Mouse (Mus musculus): ENCODE data around the gene Asphd1. TPM values are rescaled to one million over a fixed set of nuclear protein-coding genes. Genes with fewer than 3 reads are reported as not detected.
"Not testable (repeated sequence)": the region's sequence is repeated elsewhere in the genome, so short reads cannot be mapped to it uniquely, and the experiment has no call there.

Asphd1 gene
- total RNA-seq, 2 experiments from 2014 or later, result 47.2 to 53.0 TPM

DNA sequence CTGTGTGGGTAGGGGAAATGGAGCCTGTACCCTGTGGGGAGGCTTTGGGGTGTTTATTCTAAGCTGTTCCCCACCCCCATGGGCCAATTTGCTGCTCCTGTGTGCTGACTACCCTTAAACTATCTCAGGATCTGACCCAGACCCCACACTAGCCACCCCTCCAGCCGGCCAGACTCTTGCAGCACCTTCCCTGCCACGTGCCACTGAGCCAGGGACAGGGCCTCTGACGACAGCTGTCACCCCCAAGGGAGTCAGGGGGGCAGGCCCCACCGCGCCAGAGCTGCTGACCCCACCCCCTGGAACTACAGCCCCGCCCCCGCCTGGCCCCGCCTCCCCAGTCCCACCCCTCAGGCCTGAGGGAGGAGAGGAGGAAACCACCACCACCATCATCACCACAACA, 3.3 kb upstream of the Asphd1 start:
- DNase-seq (ENCODE audit: low spot score in 2 of 2), result no peak
- intact Hi-C loops (cut with DNase I), result loop anchor here (5.0 kb wide), 1 partner anchor 70 kb away; the partner anchor contains the start of gene Taok2

DNA sequence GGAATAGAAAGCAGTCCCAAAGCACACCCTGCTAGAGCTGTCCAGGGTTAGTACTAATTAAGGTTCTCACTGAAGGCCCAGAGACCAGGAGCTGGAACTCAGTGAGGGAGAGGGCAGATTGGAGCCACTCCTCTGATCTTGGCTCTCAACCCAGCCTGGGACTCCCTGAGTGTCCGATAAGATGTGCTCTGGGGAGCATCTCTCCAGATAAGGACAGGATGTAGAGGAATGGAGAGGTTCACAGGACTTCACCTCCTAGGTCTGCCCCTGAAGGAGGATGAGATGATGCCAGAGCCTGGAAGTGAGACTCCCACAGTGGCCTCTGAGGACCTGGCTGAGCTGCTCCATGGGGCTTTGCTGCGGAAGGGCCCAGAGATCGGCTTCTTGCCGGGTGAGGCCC, 2.4 kb upstream of the Asphd1 start:
- intact Hi-C loops (cut with DNase I), result loop anchor here (2.0 to 5.0 kb wide), 3 partner anchors 23 to 69 kb away; partner anchors contain the start of genes Cdipt, Pagr1a, Pagr1b and Taok2
- no peak for DNase-seq (ENCODE audit: low spot score in 2 of 2)

DNA sequence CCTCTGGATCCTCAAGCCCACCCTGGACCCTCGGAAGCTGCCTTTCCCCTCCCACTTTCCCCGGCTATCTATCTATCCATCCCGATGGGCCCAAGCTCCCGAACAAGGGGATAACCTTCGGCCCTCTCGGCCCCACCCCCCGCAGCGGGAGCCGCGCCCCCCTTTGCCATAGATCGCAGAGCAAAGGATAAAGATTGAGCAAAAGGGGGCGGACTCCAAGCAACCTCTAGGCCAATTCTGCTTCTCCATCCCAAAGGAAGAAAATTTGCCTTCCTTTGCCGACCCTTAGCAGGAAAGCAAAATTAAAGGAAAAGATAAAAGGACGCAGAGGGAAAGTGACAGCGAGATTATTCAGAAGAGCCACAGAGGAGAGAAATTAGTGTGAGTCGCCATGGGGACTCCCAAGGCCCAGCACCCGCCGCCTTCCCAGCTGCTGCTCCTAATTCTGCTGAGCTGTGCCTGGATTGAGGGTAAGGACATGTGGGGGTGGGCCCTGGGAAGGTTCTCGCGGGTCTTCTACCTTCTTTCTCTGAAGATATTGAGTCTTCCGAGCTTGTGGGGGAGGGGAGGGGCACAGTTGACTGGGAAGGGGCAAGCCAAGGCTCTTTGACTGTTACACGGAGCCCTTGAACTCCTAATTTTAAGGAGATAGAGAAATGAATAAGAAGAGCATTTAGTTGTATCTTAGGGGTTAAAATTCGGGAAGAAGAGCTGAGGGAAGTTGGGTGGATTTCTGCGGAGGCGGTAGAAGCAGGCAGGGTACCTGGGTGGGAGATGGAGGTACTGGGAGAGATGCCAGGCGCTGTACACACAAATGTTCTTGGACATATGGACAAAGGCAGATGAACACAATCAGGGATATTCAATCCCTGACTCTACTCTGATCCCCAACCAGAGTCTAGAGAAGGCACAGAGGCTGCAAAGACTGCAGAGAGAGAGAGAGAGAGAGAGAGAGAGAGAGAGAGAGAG, 1.5 kb upstream of the Asphd1 start:
- intact Hi-C loops (cut with DNase I), result loop anchor here (2.0 to 5.0 kb wide), 3 partner anchors 24 to 69 kb away; partner anchors contain the start of genes Cdipt, Pagr1a, Pagr1b and Taok2
- no peak for DNase-seq (ENCODE audit: low spot score in 2 of 2)

DNA sequence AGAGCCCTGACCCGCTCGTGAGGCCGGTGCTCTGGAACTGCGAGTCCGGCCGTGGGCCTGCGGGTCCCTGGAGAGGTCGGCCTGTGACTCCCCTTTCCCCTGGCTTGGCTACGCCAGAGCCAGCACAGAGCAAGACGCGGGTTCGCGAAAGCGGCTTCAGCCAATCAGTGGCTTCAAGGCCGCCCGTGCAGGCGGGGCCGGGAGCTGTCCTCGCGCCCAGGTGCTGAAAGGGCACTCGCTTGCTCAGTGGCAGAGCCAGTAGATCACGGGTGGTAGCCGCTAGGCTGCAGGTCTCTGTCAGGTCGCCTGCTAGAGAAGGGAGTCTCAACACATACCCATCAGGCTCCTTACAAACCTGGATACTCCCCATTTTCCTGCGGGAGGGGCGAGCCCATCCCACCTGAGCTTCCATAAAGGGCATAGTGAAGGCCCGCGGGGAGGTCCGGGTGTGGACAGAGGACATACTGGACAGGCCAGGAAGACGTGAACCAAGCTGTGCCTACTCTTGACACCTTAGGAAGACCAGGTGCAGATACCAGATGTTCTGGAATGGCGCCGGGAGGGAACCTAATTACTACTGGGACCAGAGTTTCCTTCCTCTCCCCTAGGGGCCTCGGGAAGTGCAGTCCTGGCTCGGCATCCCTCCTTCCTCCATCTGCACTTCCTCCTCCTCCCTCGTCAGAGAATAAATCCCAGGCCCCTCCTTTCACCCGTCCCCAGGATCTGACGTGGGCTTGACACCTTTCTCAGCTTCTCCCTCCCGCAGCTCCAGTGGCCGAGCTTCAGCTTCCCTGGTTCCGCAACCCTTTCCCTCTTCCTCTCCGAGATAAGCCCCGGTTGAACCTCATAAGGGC, 638 bp upstream of the Asphd1 start, which contains the start of gene Sez6l2:
Sez6l2 (plus strand) TSS at position 771 of the 854 bp plus-strand sequence.
- intact Hi-C loops (cut with DNase I), result loop anchor here (2.0 to 5.0 kb wide), 3 partner anchors 25 to 68 kb away; partner anchors contain the start of genes Cdipt, Pagr1a, Pagr1b and Taok2
- DNase-seq (ENCODE audit: low spot score in 2 of 2), result peak; percentile 84 to 85

DNA sequence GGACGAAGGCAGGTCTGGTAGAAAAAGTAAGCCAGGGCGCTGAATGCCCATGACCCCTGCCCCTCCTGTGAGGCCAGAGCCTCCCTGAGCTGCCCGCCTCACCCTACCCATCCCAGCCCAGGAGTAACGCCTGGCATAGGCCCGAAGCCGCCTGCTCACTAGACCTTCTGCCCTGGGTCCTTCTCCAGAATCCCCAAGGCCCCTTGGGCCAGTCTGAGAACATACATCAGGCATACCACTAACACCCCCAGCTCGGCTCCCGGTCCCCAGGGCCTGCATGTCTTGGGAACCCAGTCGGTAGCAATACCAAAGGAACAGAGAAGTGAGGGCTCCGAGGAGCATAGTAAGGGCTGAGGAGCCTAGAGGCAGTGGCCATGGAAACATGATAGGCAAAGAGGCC, 756 bp downstream of the Asphd1 start:
- no peak for DNase-seq (ENCODE audit: low spot score in 2 of 2)
- intact Hi-C loops (cut with DNase I), result no loop called here

DNA sequence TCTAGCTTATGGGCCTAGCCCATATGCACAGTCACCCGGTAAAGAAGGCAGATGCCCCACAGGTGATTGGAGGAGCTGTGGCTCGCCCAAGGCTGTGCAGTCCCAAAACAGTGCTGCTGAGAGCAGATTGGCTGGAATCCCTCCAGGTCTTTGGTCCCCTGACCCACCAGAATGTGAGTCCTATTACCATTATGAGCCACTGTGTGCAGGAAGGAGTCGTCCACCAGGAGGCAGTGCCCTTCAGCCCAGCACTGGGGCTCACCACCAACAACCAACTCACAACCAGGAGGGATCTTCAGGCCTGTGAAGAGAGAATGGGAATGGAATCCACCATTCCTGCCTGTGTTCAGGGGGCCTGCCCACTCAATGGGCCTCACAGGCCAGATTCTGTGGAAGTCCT, 2.9 kb downstream of the Asphd1 start:
- DNase-seq (ENCODE audit: low spot score in 2 of 2), result no peak
- intact Hi-C loops (cut with DNase I), result no loop called here

DNA sequence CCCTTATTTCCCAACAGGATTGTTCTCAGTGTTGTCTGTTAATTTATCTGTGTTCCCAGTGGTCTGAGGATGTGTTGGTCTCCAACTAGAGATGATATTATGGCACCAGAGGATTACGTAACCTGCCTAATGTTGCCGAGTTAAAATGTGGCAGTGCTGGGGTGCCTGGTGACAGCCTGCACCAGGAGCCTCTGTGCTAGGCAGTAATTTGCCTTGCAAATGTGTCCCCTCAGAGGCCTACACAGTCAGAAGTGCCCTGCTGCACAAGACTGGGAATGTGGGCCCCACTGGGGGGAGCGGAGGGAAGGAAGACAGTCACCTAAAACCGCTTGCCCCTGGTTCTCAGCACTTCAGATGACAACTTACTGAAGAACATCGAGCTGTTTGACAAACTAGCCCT, 7.6 kb downstream of the Asphd1 start:
- DNase-seq (ENCODE audit: low spot score in 2 of 2), result no peak
- intact Hi-C loops (cut with DNase I), result no loop called here

DNA sequence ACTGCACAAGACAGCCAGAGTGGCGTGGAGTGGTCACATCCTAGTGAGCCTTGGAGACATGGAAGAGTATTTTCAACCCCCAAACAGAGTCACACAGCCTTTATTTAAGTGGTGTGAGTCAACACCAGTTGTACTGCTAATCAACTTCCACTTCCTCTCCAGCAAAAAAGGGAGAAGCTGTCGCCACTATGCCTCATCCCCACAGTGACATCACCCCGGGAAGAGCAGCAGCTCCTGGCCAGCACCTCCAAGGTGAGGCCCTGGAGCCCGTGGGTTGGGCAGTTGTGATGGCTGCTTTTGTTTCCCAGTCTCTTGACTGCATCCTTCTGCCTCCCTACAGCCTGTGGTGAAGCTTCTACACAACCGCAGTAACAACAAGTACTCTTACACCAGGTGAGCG, 8.2 kb downstream of the Asphd1 start:
- intact Hi-C loops (cut with DNase I), result no loop called here

DNA sequence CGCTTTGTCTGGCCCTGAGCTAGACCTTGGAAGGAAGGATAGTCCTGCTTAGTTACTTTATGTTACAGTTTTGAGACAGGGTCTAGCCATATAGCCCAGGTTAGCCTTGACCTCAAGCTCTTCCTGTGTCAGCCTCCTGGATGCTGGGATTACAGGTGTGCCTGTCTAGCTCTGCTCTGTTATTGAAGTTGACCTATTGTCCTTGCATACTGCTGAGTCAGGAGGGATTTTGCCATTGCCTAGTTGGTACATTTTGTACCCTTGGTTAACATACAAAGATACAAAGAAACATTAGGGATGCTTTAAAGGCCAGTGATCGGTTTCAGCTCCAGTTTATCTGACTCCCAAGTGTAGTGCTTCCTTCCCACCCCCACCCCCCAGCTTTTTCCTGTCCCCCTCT, 16.7 kb downstream of the Asphd1 start:
- DNase-seq (ENCODE audit: low spot score in 2 of 2), result no peak
- intact Hi-C loops (cut with DNase I), result no loop called here

More for the DNA sequence above, 8.2 kb downstream of the Asphd1 start:
- no peak for DNase-seq (ENCODE audit: low spot score in 2 of 2)

DNA sequence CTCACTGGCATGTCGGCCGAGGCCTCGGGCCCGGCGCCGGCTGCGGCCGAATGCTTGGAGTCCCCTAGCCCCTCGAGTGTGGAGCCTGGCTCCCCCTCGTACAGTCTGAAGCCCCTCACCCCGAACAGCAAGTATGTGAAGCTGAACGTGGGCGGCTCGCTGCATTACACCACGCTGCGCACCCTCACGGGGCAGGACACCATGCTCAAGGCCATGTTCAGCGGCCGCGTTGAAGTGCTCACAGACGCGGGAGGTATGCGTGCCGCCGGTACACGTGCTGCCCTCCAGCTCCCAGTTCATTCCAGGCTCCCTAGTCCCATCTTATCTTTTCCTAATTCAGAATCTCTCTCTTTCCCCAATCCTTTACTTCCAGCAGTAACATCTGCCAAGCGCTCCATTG, 20.3 kb downstream of the Asphd1 start:
- intact Hi-C loops (cut with DNase I), result loop anchor here (5.0 kb wide), 1 partner anchor 42 kb away; no protein-coding TSS in a partner anchor
- peak in 1 of 2 experiments; percentile 43 for DNase-seq (ENCODE audit: low spot score in 2 of 2)

DNA sequence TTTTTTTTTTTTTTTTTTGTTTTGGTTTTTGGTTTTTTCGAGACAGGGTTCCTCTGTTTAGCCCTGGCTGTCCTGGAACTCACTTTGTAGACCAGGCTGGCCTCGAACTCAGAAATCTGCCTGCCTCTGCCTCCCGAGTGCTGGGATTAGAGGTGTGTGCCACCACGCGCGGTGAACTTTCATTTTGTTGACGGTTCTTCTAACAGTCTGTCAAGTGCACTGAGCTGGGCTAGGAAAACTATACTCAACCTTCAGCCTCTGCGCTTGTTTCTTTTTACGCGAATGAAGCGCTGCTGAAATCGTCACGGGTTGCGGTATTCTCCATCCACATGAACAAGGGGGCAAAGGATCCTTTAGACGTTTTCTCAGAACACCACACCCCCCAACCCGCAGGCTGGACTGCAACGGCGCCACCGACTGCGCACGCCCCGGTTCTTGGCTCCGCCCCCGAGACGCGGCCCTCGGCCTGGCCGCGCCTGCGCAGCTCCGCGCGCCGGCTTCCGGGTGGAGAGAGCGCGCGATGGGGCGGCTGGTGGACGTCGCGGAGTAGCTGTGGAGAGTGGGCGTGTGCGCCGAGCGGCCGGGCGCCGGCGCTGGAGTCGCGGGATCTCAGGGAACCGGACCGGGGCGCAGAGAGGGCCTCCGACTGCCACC, 20.9 kb downstream of the Asphd1 start, which contains the start of gene Kctd13:
Kctd13 (plus strand) TSS at position 496 of the 654 bp plus-strand sequence.
- peak; percentile 91 to 95 for DNase-seq (ENCODE audit: low spot score in 2 of 2)
- intact Hi-C loops (cut with DNase I), result loop anchor here (5.0 kb wide), 1 partner anchor 41 kb away; no protein-coding TSS in a partner anchor

DNA sequence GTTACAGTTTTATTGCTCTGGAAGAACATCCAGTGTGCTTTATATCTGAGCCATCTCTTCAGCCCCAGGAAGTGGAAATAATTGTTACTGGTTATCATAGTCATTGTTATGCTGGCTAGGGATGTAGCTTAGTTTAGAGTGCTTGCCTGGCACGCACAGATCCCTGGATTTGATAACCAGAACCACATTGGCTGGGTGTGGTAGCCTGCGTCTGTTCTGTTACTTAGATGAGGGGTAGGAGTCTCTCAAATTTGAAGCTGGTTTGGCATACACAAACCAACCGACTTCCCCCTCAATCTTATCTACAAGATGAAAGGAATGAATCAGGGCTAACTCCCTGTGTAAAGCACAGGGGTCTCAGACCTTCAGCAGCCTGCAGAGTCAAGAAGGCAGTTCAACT, 23.1 kb downstream of the Asphd1 start:
- intact Hi-C loops (cut with DNase I), result loop anchor here (5.0 kb wide), 1 partner anchor 39 kb away; no protein-coding TSS in a partner anchor
- DNase-seq (ENCODE audit: low spot score in 2 of 2), result no peak

DNA sequence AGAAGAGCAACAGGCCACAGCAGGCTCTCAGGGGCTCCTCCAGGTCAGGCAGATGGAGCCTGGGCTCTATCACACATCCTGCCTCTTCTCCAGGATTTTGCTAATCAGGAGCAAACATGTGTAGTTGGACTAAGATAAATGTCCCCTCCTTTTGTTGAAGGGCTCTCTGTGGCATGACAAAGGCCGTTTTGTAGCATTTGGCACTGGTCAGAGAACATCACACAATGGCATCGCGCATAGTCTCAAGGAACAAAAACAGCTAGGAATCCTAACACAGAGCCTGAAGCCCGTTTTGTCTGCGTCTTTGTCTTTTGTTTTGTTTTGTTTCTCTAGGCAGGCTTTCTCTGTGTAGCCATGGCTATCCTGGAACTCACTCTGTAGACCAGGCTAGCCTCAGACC, 25.4 kb downstream of the Asphd1 start:
- no peak for DNase-seq (ENCODE audit: low spot score in 2 of 2)
- intact Hi-C loops (cut with DNase I), result loop anchor here (2.0 kb wide), 1 partner anchor 17 kb away; no protein-coding TSS in a partner anchor

DNA sequence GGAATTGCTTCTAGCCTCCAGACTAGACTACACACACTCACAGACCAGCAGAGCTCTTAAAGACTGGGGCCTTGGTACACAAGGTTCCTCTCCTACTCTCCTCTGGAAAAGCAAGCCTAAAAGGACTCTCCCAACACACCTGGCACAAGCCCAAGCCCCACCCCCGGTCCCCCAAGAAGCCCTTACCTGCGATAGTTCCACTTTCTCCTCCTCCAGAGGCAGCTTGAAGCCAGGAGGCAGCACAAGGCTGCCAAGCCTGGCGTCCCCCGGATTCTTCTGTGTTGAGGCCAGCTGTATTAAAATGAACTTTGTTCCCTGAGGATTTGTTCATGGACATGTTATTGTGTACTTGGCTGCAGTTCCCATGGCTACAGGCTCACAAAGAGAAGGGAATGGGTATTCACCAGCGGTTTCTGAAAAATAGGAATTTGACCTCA, 26.7 kb downstream of the Asphd1 start, which contains the start of gene Tmem219:
Tmem219 (minus strand) TSS at position 294 of the 437 bp plus-strand sequence.
- DNase-seq (ENCODE audit: low spot score in 2 of 2), result peak in 1 of 2 experiments; percentile 26

DNA sequence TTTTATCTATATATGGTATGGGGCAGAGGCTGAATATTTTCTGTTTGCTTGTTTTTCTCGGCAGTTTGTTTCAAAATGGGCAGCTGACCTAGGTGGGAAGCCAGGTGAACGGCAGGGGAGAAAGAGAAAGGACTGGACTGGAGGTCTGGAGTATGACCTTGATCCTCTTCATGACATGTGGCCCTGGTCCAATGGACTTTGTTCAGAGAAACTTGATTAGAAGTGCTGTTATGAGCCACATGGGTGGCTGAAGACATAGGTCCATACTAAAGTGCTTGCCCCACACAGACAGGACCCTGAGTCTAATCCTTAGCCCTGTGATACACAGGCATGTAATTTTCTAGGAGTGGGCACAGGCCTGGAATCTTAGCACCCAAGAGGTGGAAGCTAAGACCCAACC, 27.8 kb downstream of the Asphd1 start:
- intact Hi-C loops (cut with DNase I), result no loop called here
- no peak for DNase-seq (ENCODE audit: low spot score in 2 of 2)

More for the DNA sequence above, 26.7 kb downstream of the Asphd1 start, which contains the start of gene Tmem219:
- intact Hi-C loops (cut with DNase I), result loop anchor here (2.0 kb wide), 1 partner anchor 16 kb away; no protein-coding TSS in a partner anchor

DNA sequence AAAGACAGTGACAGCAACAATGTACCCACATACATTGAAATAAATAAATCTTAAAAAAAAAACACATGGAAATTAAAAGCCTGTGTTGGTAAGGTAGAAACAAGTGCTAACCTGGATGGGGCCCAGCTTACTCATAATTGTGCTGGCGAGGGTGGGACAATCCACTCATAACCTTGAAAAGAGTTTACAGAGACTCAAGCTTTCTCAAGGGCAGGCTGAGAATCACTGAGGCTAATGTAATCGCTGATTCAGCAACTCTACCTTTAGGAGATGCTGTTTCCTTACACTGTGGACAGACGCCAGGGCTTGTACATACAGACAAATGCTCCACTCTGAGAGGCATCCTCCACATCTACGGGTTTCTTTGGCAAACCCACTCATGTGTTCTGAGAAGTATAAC, 29.4 kb downstream of the Asphd1 start:
- no peak for DNase-seq (ENCODE audit: low spot score in 2 of 2)
- intact Hi-C loops (cut with DNase I), result no loop called here

DNA sequence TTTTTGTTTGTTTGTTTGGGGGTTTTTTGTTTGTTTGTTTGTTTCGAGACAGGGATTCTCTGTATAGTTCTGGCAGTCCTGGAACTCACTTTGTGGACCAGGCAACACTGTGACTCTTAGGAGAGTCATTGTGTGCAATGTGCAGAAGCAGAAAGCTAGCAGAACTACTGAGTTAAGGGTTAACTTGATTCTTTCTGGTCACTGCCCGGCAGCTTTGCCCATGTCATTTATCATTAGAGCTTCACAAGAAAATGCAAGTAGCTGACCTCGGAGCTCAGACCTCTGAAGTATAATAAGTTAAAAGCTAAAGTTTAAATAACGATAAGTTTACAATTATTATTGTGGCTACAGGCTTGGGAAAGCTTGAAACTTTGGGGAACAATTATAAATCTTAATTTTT, 31.0 kb downstream of the Asphd1 start:
- DNase-seq (ENCODE audit: low spot score in 2 of 2); intact Hi-C loops (cut with DNase I): not testable (repeated sequence)

DNA sequence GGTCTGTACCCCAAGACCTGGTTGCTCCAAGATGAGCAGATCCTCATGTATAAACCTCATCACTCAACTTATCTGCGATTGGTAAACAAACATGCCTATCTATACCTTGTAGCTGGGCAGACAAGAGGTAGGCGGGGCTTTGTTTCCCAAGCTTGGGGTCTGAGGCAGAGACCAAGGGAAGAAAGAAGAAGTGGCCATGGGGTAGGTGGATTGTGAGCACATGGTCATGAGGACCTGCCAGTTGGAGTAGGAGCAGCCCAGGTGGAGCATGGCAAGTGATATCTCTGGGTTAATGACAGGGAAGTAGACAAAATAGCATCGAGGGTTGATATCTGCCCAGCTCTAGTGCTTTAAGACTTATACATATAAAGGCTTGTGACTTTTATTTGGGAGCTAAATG, 34.5 kb downstream of the Asphd1 start:
- intact Hi-C loops (cut with DNase I), result no loop called here
- DNase-seq (ENCODE audit: low spot score in 2 of 2), result no peak

DNA sequence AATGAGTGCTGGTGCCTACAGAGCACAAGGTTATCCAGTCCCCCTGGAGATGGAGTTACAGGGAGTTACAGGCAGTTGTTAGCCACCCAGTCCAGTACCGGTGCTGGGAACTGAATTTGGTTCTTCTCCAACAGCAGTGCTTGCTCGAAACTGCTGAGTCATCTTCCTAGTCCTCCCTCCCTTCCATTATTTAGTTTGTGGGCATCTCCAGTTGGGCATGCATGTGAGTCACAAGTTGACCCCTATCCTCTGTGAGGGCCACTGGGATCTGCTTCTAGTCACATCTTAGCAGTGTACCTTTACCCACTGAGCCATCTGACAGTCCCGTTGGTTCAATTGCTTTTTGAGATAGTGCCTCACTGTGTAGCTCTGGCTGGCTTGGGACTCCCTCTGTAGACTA, 43.8 kb downstream of the Asphd1 start:
- intact Hi-C loops (cut with DNase I), result no loop called here
- no peak for DNase-seq (ENCODE audit: low spot score in 2 of 2)
